Mouse (Mus musculus) small intestine, adult 2 months (tissue): ENCODE measurements around the gene Cnga1.

Source experiments
- CTCF ChIP-seq: fragments of 200-500 bp; IDR thresholded peaks from 2 replicates; pipeline ENCODE4 v1.5.1; 2012; ENCODE audit warnings: low read depth, mild to moderate bottlenecking, control low read depth, inconsistent platforms, low read length, moderate library complexity, mixed read lengths; ENCODE audit not compliant: insufficient replicate concordance, insufficient read length; ENCODE audit errors: extremely low read depth
- POLR2A ChIP-seq: fragments of 200-500 bp; IDR thresholded peaks from 2 replicates; pipeline ENCODE4 v1.6.1; 2012; ENCODE audit warnings: low read depth, mild to moderate bottlenecking, control low read depth, inconsistent platforms, low read length, moderate library complexity

GRCm38 (mm10) chr5:72666428-72666827 is 22.4 kb upstream of the Cnga1 start:
- no peak for TF ChIP-seq CTCF
- TF ChIP-seq POLR2A = no peak
